ENCODE assay signal across 30 mouse cellular contexts in the genomic region with DNA sequence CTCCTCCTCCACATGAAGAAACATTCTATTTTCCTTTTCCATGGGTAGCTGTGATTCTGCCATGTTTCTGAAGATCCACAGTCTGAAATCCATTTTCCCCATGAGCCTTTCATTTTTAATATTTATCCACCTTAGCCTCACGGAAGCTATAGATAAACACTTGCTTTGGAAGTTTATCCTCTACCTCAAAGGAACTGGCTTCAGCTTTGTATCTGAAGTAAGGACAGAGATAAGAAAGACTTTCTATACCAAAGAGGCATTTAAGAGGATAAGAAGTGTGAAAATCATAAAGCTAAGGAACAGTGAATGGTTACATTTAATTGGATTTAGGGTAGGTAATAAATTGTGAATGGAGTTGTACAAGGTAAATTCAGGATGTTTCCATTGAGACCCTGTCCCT.
"Had no signal": no experiment of that assay in that cellular context is flagged by ENCODE, and none has a peak within 500 bp of the region (broad histone marks: within the 10 kb centered on the region; RNA-seq: fewer than 3 reads in every experiment).

No protein-coding gene starts in this region.

- ATAC-seq: liver, embryonic 12.5 days; liver, postnatal 0 days; lung, postnatal 0 days; midbrain, embryonic 13.5 days; midbrain, embryonic 15.5 days; midbrain, embryonic 16.5 days had no signal

- H3K9ac ChIP-seq: limb, embryonic 12.5 days; limb, embryonic 13.5 days; limb, embryonic 15.5 days; liver, embryonic 12.5 days; liver, embryonic 13.5 days; liver, embryonic 14.5 days; liver, embryonic 15.5 days; liver, postnatal 0 days; lung, embryonic 14.5 days; lung, embryonic 15.5 days; midbrain, embryonic 12.5 days; midbrain, embryonic 13.5 days; midbrain, embryonic 15.5 days; neural tube, embryonic 12.5 days had no signal

- H3K27me3 ChIP-seq: limb, embryonic 12.5 days; limb, embryonic 13.5 days; limb, embryonic 15.5 days; liver, embryonic 12.5 days; liver, embryonic 13.5 days; liver, embryonic 15.5 days; lung, embryonic 15.5 days; megakaryocyte, embryonic 14.5 days; midbrain, embryonic 12.5 days; midbrain, embryonic 13.5 days; midbrain, embryonic 15.5 days; neural tube, embryonic 12.5 days had no signal

- DNase-seq: left cerebral cortex, postnatal 4 days; liver; liver, embryonic 13.5 days; liver, postnatal 0 days; lung, adult 18-20 months; lung, adult 2 months; lung, embryonic 14.5 days; lung, postnatal 10 days; lung, postnatal 14 days; lung, postnatal 36 days; lung, postnatal 4 days; midbrain, embryonic 14.5 days had no signal

- H3K36me3 ChIP-seq: limb, embryonic 10.5 days; limb, embryonic 12.5 days; limb, embryonic 13.5 days; limb, embryonic 15.5 days; liver, embryonic 12.5 days; liver, embryonic 13.5 days; liver, embryonic 15.5 days; lung, embryonic 15.5 days; midbrain, embryonic 10.5 days; midbrain, embryonic 12.5 days; midbrain, embryonic 13.5 days; midbrain, embryonic 15.5 days; neural tube, embryonic 12.5 days had no signal

- H3K9me3 ChIP-seq: limb, embryonic 10.5 days; limb, embryonic 12.5 days; limb, embryonic 13.5 days; limb, embryonic 15.5 days; liver, embryonic 12.5 days; liver, embryonic 13.5 days; liver, embryonic 15.5 days; lung, embryonic 15.5 days; megakaryocyte, embryonic 14.5 days; midbrain, embryonic 10.5 days; midbrain, embryonic 12.5 days; midbrain, embryonic 13.5 days; midbrain, embryonic 15.5 days; neural tube, embryonic 12.5 days had no signal

- H3K27ac ChIP-seq: limb, embryonic 10.5 days; limb, embryonic 12.5 days; limb, embryonic 13.5 days; limb, embryonic 15.5 days; liver, embryonic 12.5 days; liver, embryonic 13.5 days; liver, embryonic 14.5 days; liver, embryonic 15.5 days; lung, embryonic 15.5 days; macrophage; midbrain, embryonic 10.5 days; midbrain, embryonic 12.5 days; midbrain, embryonic 13.5 days; midbrain, embryonic 15.5 days; neural tube, embryonic 12.5 days had no signal

- H3K4me1 ChIP-seq: limb, embryonic 10.5 days; limb, embryonic 12.5 days; limb, embryonic 13.5 days; limb, embryonic 15.5 days; liver, embryonic 12.5 days; liver, embryonic 13.5 days; liver, embryonic 15.5 days; lung, embryonic 15.5 days; megakaryocyte, embryonic 14.5 days; midbrain, embryonic 10.5 days; midbrain, embryonic 12.5 days; midbrain, embryonic 13.5 days; midbrain, embryonic 15.5 days; neural tube, embryonic 12.5 days had no signal

- H3K4me3 ChIP-seq: limb, embryonic 10.5 days; limb, embryonic 12.5 days; limb, embryonic 13.5 days; limb, embryonic 15.5 days; liver, embryonic 12.5 days; liver, embryonic 13.5 days; liver, embryonic 15.5 days; lung, embryonic 15.5 days; megakaryocyte, embryonic 14.5 days; midbrain, embryonic 10.5 days; midbrain, embryonic 12.5 days; midbrain, embryonic 13.5 days; midbrain, embryonic 15.5 days; myocyte; neural tube, embryonic 12.5 days had no signal
